ENCODE assay signal across 12 mouse cellular contexts in the genomic region with DNA sequence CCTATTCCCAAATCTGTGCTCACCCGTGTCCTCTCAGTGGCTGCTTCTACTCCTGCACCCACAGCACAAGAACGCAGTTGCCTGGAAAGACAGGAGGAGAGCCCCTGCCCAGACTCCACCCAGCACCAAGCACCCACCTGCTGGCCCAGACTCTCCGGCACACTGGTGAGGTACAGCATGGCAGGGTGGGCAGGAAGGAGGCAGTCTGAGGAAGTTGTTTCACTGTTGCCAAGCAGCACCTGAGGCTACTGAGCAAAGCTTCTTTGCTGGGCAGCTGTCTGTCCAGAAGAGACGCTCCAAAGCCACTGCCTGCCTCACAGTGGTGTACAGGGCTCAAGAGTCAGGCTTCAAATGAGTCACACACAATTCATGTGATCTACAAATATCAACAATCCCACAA. TPM values are rescaled to one million over a fixed set of nuclear protein-coding genes. Genes with fewer than 3 reads are reported as not detected.
DNase-seq lines count a peak whose midpoint lies in the region; ATAC-seq and TF ChIP-seq lines count a peak whose summit lies in the region.
"Had no signal": no experiment of that assay in that cellular context is flagged by ENCODE, and none has a peak within 500 bp of the region (broad histone marks: within the 10 kb centered on the region; RNA-seq: fewer than 3 reads in every experiment).

No protein-coding gene starts in this region.

- peaks cover 10% of the 10 kb centered on the region; the same call in 1 of the 2 replicates for H3K36me3 ChIP-seq in heart, embryonic 12.5 days
- H3K36me3 ChIP-seq in intestine, embryonic 15.5 days, result no peaks in the 10 kb centered on the region
- H3K36me3 ChIP-seq in stomach, embryonic 15.5 days, result no peaks in the 10 kb centered on the region
- H3K36me3 ChIP-seq in forebrain, embryonic 13.5 days (ENCODE audit: poor library complexity, severe bottlenecking), result no peaks in the 10 kb centered on the region
- H3K36me3 ChIP-seq in hindbrain, embryonic 10.5 days, result no peaks in the 10 kb centered on the region
- H3K36me3 ChIP-seq: forebrain, embryonic 10.5 days had no signal

- H3K27me3 ChIP-seq in heart, embryonic 12.5 days (replicated peaks), result no peaks in the 10 kb centered on the region
- no peaks in the 10 kb centered on the region for H3K27me3 ChIP-seq in intestine, embryonic 15.5 days (replicated peaks)
- H3K27me3 ChIP-seq in stomach, embryonic 15.5 days (replicated peaks), result no peaks in the 10 kb centered on the region
- H3K27me3 ChIP-seq in forebrain, embryonic 13.5 days, result no peaks in the 10 kb centered on the region
- H3K27me3 ChIP-seq in hindbrain, embryonic 10.5 days (ENCODE audit: insufficient read depth, poor library complexity, severe bottlenecking), result no peaks in the 10 kb centered on the region
- H3K27me3 ChIP-seq: limb, embryonic 13.5 days had no signal

- H3K9ac ChIP-seq in heart, embryonic 12.5 days, result no peak overlapping the region
- no peak overlapping the region for H3K9ac ChIP-seq in intestine, embryonic 15.5 days
- H3K9ac ChIP-seq in stomach, embryonic 15.5 days, result no peak overlapping the region
- no peak overlapping the region for H3K9ac ChIP-seq in forebrain, embryonic 13.5 days
- H3K9ac ChIP-seq: hindbrain, embryonic 14.5 days; limb, embryonic 13.5 days had no signal

- peaks cover 18% of the 10 kb centered on the region for H3K4me1 ChIP-seq in heart, embryonic 12.5 days (replicated peaks)
- H3K4me1 ChIP-seq in lung, adult 2 months (ENCODE audit: control insufficient read depth, insufficient read depth, low read length), result peaks cover 11% of the 10 kb centered on the region
- H3K4me1 ChIP-seq in intestine, embryonic 15.5 days (replicated peaks), result no peaks in the 10 kb centered on the region
- peaks cover 4% of the 10 kb centered on the region; the same call in 1 of the 2 replicates for H3K4me1 ChIP-seq in stomach, embryonic 15.5 days
- H3K4me1 ChIP-seq in forebrain, embryonic 13.5 days, result no peaks in the 10 kb centered on the region
- H3K4me1 ChIP-seq in hindbrain, embryonic 10.5 days (replicated peaks), result no peaks in the 10 kb centered on the region
- H3K4me1 ChIP-seq: limb, embryonic 13.5 days had no signal

- WGBS in heart, embryonic 12.5 days, result 76% methylated on average over 4 of the region's 4 CpGs
- 44% methylated on average over 4 of the region's 4 CpGs for WGBS in lung, adult 2 months
- WGBS in intestine, embryonic 15.5 days, result 76% methylated on average over 4 of the region's 4 CpGs
- 66% methylated on average over 4 of the region's 4 CpGs for WGBS in stomach, embryonic 15.5 days
- WGBS in forebrain, embryonic 13.5 days, result 77% methylated on average over 4 of the region's 4 CpGs
- WGBS in hindbrain, embryonic 10.5 days, result 83% methylated on average over 4 of the region's 4 CpGs

- TF ChIP-seq POLR2A in lung, adult 2 months (IDR thresholded peaks at IDR 0.05; ENCODE audit: borderline replicate concordance, extremely low read depth, low read depth, low read length), result no peak

- H3K27ac ChIP-seq in heart, embryonic 12.5 days (ENCODE audit: poor library complexity, severe bottlenecking), result no peak overlapping the region
- H3K27ac ChIP-seq in intestine, embryonic 15.5 days, result no peak overlapping the region
- no peak overlapping the region for H3K27ac ChIP-seq in stomach, embryonic 15.5 days
- H3K27ac ChIP-seq in forebrain, embryonic 13.5 days, result no peak overlapping the region
- H3K27ac ChIP-seq in hindbrain, embryonic 10.5 days, result no peak overlapping the region
- H3K27ac ChIP-seq: forebrain, embryonic 10.5 days; hindbrain, embryonic 14.5 days; limb, embryonic 13.5 days had no signal

- no peak overlapping the region for H3K4me3 ChIP-seq in heart, embryonic 12.5 days
- H3K4me3 ChIP-seq in lung, adult 2 months (replicated peaks; ENCODE audit: extremely low read depth, low read depth, low read length), result peak overlapping the region; percentile 33
- no peak overlapping the region for H3K4me3 ChIP-seq in intestine, embryonic 15.5 days (replicated peaks)
- H3K4me3 ChIP-seq in stomach, embryonic 15.5 days (replicated peaks), result no peak overlapping the region
- no peak overlapping the region for H3K4me3 ChIP-seq in forebrain, embryonic 13.5 days
- H3K4me3 ChIP-seq in hindbrain, embryonic 10.5 days, result no peak overlapping the region
- H3K4me3 ChIP-seq: forebrain, embryonic 10.5 days; limb, embryonic 13.5 days had no signal

- DNase-seq in heart, adult 11 months, result peak; percentile 90
- peak; percentile 29 for DNase-seq in lung, adult 2 months
- DNase-seq in lung, postnatal 10 days, result no peak
- DNase-seq in hindbrain, embryonic 10.5 days (ENCODE audit: low spot score), result no peak
- DNase-seq: gastrocnemius, postnatal 25 days had no signal

- H3K9me3 ChIP-seq in heart, embryonic 12.5 days (replicated peaks), result no peaks in the 10 kb centered on the region
- no peaks in the 10 kb centered on the region for H3K9me3 ChIP-seq in intestine, embryonic 15.5 days
- H3K9me3 ChIP-seq in stomach, embryonic 15.5 days, result no peaks in the 10 kb centered on the region
- H3K9me3 ChIP-seq in forebrain, embryonic 13.5 days (replicated peaks), result no peaks in the 10 kb centered on the region
- H3K9me3 ChIP-seq in hindbrain, embryonic 10.5 days, result no peaks in the 10 kb centered on the region
- H3K9me3 ChIP-seq: forebrain, embryonic 10.5 days; limb, embryonic 13.5 days had no signal

- no peak for TF ChIP-seq CTCF in lung, adult 2 months (IDR thresholded peaks at IDR 0.05; ENCODE audit: insufficient read depth, low read length)

- no peak for ATAC-seq in heart, embryonic 12.5 days (ENCODE audit: insufficient number of reproducible peaks, low FRiP score)
- ATAC-seq in intestine, embryonic 15.5 days, result peak; percentile 17; the same call in 1 of the 2 replicates
- peak; percentile 27; the same call in 1 of the 2 replicates for ATAC-seq in stomach, embryonic 15.5 days (ENCODE audit: insufficient read depth, low FRiP score, low read depth)
- no peak for ATAC-seq in forebrain, embryonic 13.5 days

- no peak overlapping the region for H3K4me2 ChIP-seq in heart, embryonic 12.5 days
- no peak overlapping the region for H3K4me2 ChIP-seq in intestine, embryonic 15.5 days (replicated peaks)
- H3K4me2 ChIP-seq in stomach, embryonic 15.5 days, result no peak overlapping the region
- H3K4me2 ChIP-seq in forebrain, embryonic 13.5 days, result no peak overlapping the region
- H3K4me2 ChIP-seq: hindbrain, embryonic 14.5 days; limb, embryonic 13.5 days had no signal

RNA-seq across cellular contexts. Expression of a gene that starts 20.3 kb away (rescaled TPM):
- 20.8 and 20.9 TPM in 2 replicates for polyA plus RNA-seq in heart, embryonic 12.5 days (2016; fragmentation: Nextera tagmentation; extraction: Ambion mirVana)
- polyA plus RNA-seq in lung, adult 2 months (2012; rRNA removed), result 18.2 and 18.4 TPM in 2 replicates
- 146 and 161 TPM in 2 replicates for polyA plus RNA-seq in intestine, embryonic 15.5 days (2015; fragmentation: Nextera tagmentation; extraction: Ambion mirVana)
- polyA plus RNA-seq in stomach, embryonic 15.5 days (2015; fragmentation: Nextera tagmentation; extraction: Ambion mirVana), result 45.7 and 59.4 TPM in 2 replicates
- polyA plus RNA-seq in forebrain, embryonic 13.5 days (2015; fragmentation: Nextera tagmentation; extraction: Ambion mirVana), result 10.3 and 10.8 TPM in 2 replicates
- polyA plus RNA-seq in hindbrain, embryonic 10.5 days (2016; fragmentation: Nextera tagmentation; extraction: Ambion mirVana), result 10.3 and 11.5 TPM in 2 replicates

Comparison
In these comparisons a context has a peak if more than half of its experiments do, and no peak if none do; other contexts are left out.
1. DNase-seq: peak in heart, adult 11 months (single experiment) and lung, adult 2 months (single experiment); none in lung, postnatal 10 days (single experiment) and hindbrain, embryonic 10.5 days (single experiment).
2. ATAC-seq: peak in intestine, embryonic 15.5 days (single experiment) and stomach, embryonic 15.5 days (single experiment); none in heart, embryonic 12.5 days (single experiment) and forebrain, embryonic 13.5 days (single experiment).